Mouse (Mus musculus) forebrain, embryonic 15.5 days (tissue): ENCODE measurements around the gene Tnnt3. TPM values are rescaled to one million over a fixed set of nuclear protein-coding genes. Genes with fewer than 3 reads are reported as not detected.
A peak's percentile ranks its signal among the peaks of the same experiment; 100 is the strongest.

ENCODE experiments used
- ATAC-seq: fragments of 200-750 bp; cut with Nextera tagmentation; replicated peaks from 2 replicates; pipeline ENCODE4 v1.8.0; 2017; ENCODE audit warnings: mild to moderate bottlenecking, moderate TSS enrichment, moderate library complexity
- H3K27ac ChIP-seq: fragments of 300-500 bp; sonication (generic); replicated peaks from 2 replicates; pipeline ENCODE4 v1.5.1; 2015; ENCODE audit warnings: mild to moderate bottlenecking, inconsistent platforms
- H3K27me3 ChIP-seq: fragments of 300-500 bp; sonication (generic); 2 replicates; pipeline ENCODE4 v1.6.1; 2015; ENCODE audit warnings: inconsistent platforms
- H3K36me3 ChIP-seq: fragments of 300-500 bp; sonication (generic); 2 replicates; pipeline ENCODE4 v1.6.1; 2015; ENCODE audit warnings: mild to moderate bottlenecking, inconsistent platforms
- H3K4me1 ChIP-seq: fragments of 300-500 bp; sonication (generic); 2 replicates; pipeline ENCODE4 v1.6.1; 2015; ENCODE audit warnings: inconsistent platforms
- H3K4me2 ChIP-seq: fragments of 300-500 bp; sonication (generic); replicated peaks from 2 replicates; pipeline ENCODE4 v1.6.1; 2015; ENCODE audit warnings: mild to moderate bottlenecking, inconsistent platforms
- H3K4me3 ChIP-seq: fragments of 300-500 bp; sonication (generic); 2 replicates; pipeline ENCODE4 v1.5.1; 2015; ENCODE audit warnings: mild to moderate bottlenecking, inconsistent platforms
- H3K9ac ChIP-seq: fragments of 300-500 bp; sonication (generic); replicated peaks from 2 replicates; pipeline ENCODE4 v1.6.1; 2015; ENCODE audit warnings: mild to moderate bottlenecking, inconsistent platforms
- H3K9me3 ChIP-seq: fragments of 300-500 bp; sonication (generic); 2 replicates; pipeline ENCODE4 v1.6.1; 2016; ENCODE audit warnings: inconsistent platforms
- WGBS: fragments of 180-500 bp; shearing (Covaris S2); methylation state at CpG from one replicate; pipeline ENCODE4 v1.1.7; 2015; ENCODE audit warnings: mixed read lengths; 5-methylcytosine and 5-hydroxymethylcytosine counted together
- polyA plus RNA-seq: library from polyadenylated mRNA; unstranded; fragments of >200 nt; fragmentation: Nextera tagmentation; extraction: Ambion mirVana; gene quantifications from 2 replicates; pipeline ENCODE4 v1.2.1, GENCODE M21; 2015

The Tnnt3 gene
- polyA plus RNA-seq, 1 experiment from 2014 or later, result 0.98 TPM

DNA sequence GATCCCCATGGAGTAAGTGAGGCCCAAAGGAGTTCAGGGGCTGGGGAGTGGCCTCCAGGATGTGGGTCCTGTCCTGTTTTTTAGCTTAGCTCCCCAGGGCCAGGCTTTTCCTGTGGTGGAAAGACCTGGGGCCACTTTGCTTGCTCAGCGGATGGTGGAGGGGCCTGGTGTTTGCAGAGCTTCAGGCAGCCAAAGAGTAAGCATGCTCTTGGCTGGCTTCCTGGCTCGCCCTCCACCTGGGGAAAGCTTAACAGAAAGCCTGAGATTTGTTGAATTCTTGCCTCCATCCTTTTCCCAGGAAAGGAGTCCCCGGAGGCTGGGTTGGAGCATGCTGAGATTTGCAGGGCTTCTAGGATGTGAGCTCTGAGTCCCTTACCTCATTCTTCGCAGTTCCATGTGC lies 36.5 kb downstream of the Tnnt3 start:
- Histone ChIP-seq H3K9ac (no peak overlapping the region), H3K27ac (no peak overlapping the region), H3K4me2 (no peak overlapping the region), H3K4me3 (no peak overlapping the region), H3K4me1 (peaks cover 24% of the 10 kb centered on the region), H3K36me3 (no peaks in the 10 kb centered on the region; the same call in 1 of the 2 replicates), H3K27me3 (no peaks in the 10 kb centered on the region), H3K9me3 (no peaks in the 10 kb centered on the region)
- WGBS, result 94% methylated on average over 4 of the region's 4 CpGs
- ATAC-seq, result no peak

GRCm38 (mm10) chr7:142535832-142536231 lies 37.2 kb downstream of the Tnnt3 start:
- Histone ChIP-seq H3K27ac (no peak overlapping the region), H3K9ac (no peak overlapping the region), H3K27me3 (no peaks in the 10 kb centered on the region), H3K9me3 (no peaks in the 10 kb centered on the region), H3K4me3 (no peak overlapping the region), H3K36me3 (peaks cover under 1% of the 10 kb centered on the region; the same call in 1 of the 2 replicates), H3K4me1 (peaks cover 24% of the 10 kb centered on the region), H3K4me2 (no peak overlapping the region)
- WGBS, result 94% methylated on average over 5 of the region's 5 CpGs
- ATAC-seq, result no peak

GRCm38 (mm10) chr7:142537181-142537580 lies 38.5 kb downstream of the Tnnt3 start:
- no peak for ATAC-seq
- H3K4me1 ChIP-seq, result peaks cover 24% of the 10 kb centered on the region
- H3K27me3 ChIP-seq, result no peaks in the 10 kb centered on the region
- no peak overlapping the region for H3K4me2 ChIP-seq
- WGBS, result 77% methylated on average over 5 of the region's 5 CpGs
- no peak overlapping the region for H3K9ac ChIP-seq
- H3K27ac ChIP-seq, result no peak overlapping the region
- H3K36me3 ChIP-seq, result peaks cover 5% of the 10 kb centered on the region; the same call in 1 of the 2 replicates
- H3K9me3 ChIP-seq, result no peaks in the 10 kb centered on the region
- H3K4me3 ChIP-seq, result no peak overlapping the region

DNA sequence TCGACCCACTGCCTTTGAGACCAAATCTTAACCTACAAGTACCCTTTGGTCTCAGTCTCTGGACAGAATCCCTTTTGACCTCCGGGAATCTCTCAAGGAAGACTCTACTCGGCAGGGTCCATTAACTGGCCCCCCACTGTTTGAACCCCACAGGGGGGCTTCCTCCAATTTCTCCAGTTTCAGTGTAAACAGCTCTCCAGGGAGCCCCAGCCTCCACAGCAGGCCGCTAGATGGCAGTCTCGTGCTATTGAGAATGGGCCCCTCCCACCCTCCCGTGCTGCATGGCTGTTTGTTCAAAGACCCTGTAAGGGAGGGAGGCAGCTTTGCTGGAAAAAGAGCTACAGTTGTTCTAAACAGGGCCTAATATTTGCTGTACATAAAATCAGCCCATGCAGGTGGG lies 39.2 kb downstream of the Tnnt3 start:
- Histone ChIP-seq H3K4me3 (no peak overlapping the region), H3K36me3 (peaks cover 5% of the 10 kb centered on the region; the same call in 1 of the 2 replicates), H3K9me3 (no peaks in the 10 kb centered on the region), H3K4me2 (no peak overlapping the region), H3K27me3 (no peaks in the 10 kb centered on the region), H3K4me1 (peaks cover 25% of the 10 kb centered on the region), H3K27ac (no peak overlapping the region), H3K9ac (no peak overlapping the region)
- WGBS, result 7% methylated on average over 6 of the region's 6 CpGs
- ATAC-seq, result peak; percentile 69

DNA sequence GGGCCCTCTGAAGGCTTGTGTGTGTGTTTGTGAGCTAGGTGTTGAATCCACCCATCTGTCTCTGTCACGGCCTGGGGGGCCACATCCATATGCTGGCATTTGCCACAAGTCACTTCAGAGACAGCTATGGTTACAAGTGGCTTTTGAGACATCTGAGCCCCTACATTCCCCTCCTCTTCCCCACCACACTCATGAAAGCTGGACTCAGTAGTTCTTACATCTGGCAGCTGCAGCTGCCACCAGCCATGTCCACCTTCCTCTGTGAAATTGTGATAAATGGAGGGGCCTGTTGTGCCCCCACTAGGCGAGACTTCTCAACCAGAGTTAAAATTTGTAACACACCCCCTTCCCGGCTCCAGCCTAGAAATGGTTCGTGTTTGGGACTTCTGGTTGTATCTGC lies 39.7 kb downstream of the Tnnt3 start:
- no peak overlapping the region for H3K27ac ChIP-seq
- ATAC-seq, result peak; percentile 1; the same call in 1 of the 2 replicates
- no peaks in the 10 kb centered on the region for H3K9me3 ChIP-seq
- H3K4me1 ChIP-seq, result peaks cover 25% of the 10 kb centered on the region
- no peaks in the 10 kb centered on the region for H3K27me3 ChIP-seq
- WGBS, result 32% methylated on average over 4 of the region's 4 CpGs
- H3K4me2 ChIP-seq, result no peak overlapping the region
- H3K4me3 ChIP-seq, result no peak overlapping the region
- H3K9ac ChIP-seq, result no peak overlapping the region
- peaks cover 5% of the 10 kb centered on the region; the same call in 1 of the 2 replicates for H3K36me3 ChIP-seq

- H3K27ac ChIP-seq, result no peak overlapping the region
- H3K9me3 ChIP-seq, result no peaks in the 10 kb centered on the region
- H3K9ac ChIP-seq, result no peak overlapping the region
- peaks cover 5% of the 10 kb centered on the region; the same call in 1 of the 2 replicates for H3K36me3 ChIP-seq
- WGBS, result 24% methylated on average over 6 of the region's 6 CpGs
- H3K4me3 ChIP-seq, result no peak overlapping the region
- ATAC-seq, result no peak
- H3K4me2 ChIP-seq, result no peak overlapping the region
- H3K4me1 ChIP-seq, result peaks cover 20% of the 10 kb centered on the region
- H3K27me3 ChIP-seq, result no peaks in the 10 kb centered on the region
Observed at GRCm38 (mm10) chr7:142538766-142539165, 40.1 kb downstream of the Tnnt3 start.

- Histone ChIP-seq H3K9me3 (no peaks in the 10 kb centered on the region), H3K27ac (no peak overlapping the region), H3K9ac (no peak overlapping the region), H3K27me3 (no peaks in the 10 kb centered on the region), H3K4me2 (no peak overlapping the region), H3K4me1 (peaks cover 14% of the 10 kb centered on the region), H3K4me3 (no peak overlapping the region), H3K36me3 (peaks cover 5% of the 10 kb centered on the region; the same call in 1 of the 2 replicates)
- ATAC-seq, result no peak
- 66% methylated on average over 8 of the region's 8 CpGs for WGBS
Observed at GRCm38 (mm10) chr7:142539828-142540227, 41.2 kb downstream of the Tnnt3 start.

DNA sequence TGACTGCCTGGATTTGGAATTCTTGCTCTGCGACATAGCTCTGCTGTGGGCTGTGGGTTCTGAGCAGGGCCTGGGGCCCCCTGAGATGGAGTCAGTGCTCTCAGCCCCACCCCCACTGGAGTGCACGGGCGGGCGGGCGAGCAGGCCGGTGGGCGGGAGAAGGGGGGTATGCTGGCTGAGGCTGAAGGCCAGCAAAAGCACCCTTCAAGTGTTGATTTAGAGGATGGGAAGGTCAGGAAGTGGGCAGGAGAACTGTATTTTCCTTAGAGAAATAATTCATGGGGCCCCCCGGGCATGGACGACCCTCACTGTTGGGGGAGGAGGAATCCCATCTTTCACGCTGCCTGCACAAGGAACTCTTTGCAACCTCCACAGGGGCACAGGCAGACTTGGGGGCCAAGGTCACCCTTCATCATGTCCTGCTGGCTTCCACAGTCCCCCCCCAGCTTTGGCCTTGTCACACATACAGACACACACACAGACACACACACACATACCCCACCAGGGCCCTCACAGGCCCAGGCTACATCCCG lies 44.2 kb downstream of the Tnnt3 start:
- Histone ChIP-seq H3K4me3 (no peak overlapping the region), H3K27ac (no peak overlapping the region), H3K9me3 (no peaks in the 10 kb centered on the region), H3K9ac (no peak overlapping the region), H3K36me3 (peaks cover 5% of the 10 kb centered on the region; the same call in 1 of the 2 replicates), H3K27me3 (no peaks in the 10 kb centered on the region), H3K4me2 (no peak overlapping the region), H3K4me1 (peaks cover 14% of the 10 kb centered on the region)
- ATAC-seq, result no peak
- 29% methylated on average over 11 of the region's 11 CpGs for WGBS

GRCm38 (mm10) chr7:142545967-142546366 lies 47.3 kb downstream of the Tnnt3 start:
- ATAC-seq, result no peak
- H3K27ac ChIP-seq, result no peak overlapping the region
- peaks cover 4% of the 10 kb centered on the region; the same call in 1 of the 2 replicates for H3K4me1 ChIP-seq
- no peaks in the 10 kb centered on the region for H3K9me3 ChIP-seq
- H3K9ac ChIP-seq, result no peak overlapping the region
- H3K36me3 ChIP-seq, result peaks cover 3% of the 10 kb centered on the region; the same call in 1 of the 2 replicates
- no peak overlapping the region for H3K4me3 ChIP-seq
- no peak overlapping the region for H3K4me2 ChIP-seq
- 88% methylated on average over 7 of the region's 7 CpGs for WGBS
- no peaks in the 10 kb centered on the region for H3K27me3 ChIP-seq

DNA sequence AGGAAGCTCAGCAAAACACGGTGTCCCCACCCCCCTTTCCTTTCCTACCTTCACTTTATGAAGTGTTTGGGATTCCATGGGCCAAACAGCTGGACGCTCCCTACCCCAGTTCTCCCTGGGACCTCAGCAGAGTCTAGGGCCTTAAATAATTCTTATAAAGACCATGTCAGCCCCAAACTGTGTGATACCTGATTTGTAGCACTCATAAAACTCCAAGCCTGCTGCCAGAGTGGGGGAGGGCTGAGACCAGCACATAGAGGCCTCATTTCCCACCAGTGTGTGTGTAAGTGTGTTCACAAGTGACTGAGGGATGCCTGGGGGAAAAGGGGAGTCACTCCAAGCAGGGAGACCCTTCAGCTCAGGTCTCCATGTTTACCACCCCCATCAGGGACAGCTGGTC lies 49.2 kb downstream of the Tnnt3 start:
- ATAC-seq, result no peak
- H3K4me1 ChIP-seq, result 0 out of 2 replicates have a peak, but pooled peaks cover under 1% of the 10 kb centered on the region

DNA sequence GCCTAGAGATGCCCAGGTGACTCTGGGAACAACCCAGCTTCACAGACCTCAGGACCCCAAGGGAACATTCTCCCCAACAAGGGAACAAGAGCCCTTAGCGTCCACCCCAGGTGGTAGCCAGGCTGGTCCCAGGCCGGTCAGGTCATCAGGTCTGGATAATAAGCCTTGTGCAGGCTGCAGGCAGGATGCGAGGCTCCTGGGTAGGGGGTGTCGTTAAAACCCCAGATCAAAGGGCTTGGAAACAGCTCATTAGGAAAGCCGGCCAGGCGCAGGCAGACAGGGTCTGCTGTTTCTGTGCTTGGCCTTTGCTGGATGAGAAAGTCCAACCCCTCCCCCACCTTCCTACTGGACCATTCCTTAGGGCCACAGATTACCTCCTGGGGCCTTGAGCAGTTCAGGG lies 50.1 kb downstream of the Tnnt3 start:
- Histone ChIP-seq H3K4me1 (peaks cover 2% of the 10 kb centered on the region; the same call in 1 of the 2 replicates), H3K36me3 (no peaks in the 10 kb centered on the region), H3K4me3 (no peak overlapping the region), H3K27ac (no peak overlapping the region), H3K9me3 (no peaks in the 10 kb centered on the region), H3K9ac (no peak overlapping the region), H3K4me2 (no peak overlapping the region), H3K27me3 (no peaks in the 10 kb centered on the region)
- ATAC-seq, result no peak
- WGBS, result 13% methylated on average over 6 of the region's 6 CpGs

More for the DNA sequence above, 49.2 kb downstream of the Tnnt3 start:
- Histone ChIP-seq H3K27ac (no peak overlapping the region), H3K4me2 (no peak overlapping the region), H3K27me3 (no peaks in the 10 kb centered on the region), H3K4me3 (no peak overlapping the region), H3K9ac (no peak overlapping the region), H3K9me3 (no peaks in the 10 kb centered on the region), H3K36me3 (no peaks in the 10 kb centered on the region)
- 62% methylated on average over 2 of the region's 2 CpGs for WGBS

DNA sequence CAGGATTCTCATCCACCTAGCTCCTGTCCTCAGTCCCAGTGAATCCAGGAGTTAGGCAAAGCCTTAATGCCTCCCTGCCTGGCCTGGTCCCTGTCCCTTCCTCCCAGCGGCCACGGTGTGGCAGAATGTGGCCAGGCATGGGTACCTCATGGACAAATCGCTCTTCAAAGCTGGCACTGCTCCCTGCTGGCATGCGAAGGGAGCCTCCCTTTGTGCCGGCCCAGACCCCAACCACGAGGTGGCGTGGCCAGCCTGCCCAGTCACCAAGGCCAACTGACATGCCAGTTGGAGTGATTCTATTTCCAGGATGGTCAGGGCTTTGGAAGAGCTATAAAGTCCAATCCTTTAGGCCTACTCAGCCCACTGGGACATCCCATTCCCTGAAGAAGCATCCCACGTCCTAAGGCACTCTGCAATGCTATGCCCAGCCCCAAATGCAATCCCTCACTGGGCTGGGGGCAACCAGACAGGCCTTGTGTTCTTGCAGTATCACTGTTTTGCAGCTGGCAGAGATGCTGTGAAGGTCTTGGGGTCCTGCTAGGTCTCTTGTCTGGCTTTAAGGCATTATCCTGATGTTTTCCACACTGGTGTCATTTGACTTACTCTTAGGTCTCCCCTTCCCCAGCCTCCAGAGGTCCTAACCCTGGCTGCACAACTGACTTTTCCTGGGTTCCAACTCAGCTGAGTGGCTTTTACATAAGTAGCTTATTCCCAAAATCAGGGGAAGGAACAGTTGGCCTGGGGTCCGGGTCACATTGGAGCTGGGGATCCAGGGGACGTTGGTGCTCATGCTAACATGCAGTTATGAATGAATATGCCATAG lies 51.5 kb downstream of the Tnnt3 start:
- H3K4me2 ChIP-seq, result no peak overlapping the region
- H3K9ac ChIP-seq, result no peak overlapping the region
- H3K27ac ChIP-seq, result no peak overlapping the region
- peaks cover 11% of the 10 kb centered on the region for H3K4me1 ChIP-seq
- no peak for ATAC-seq
- H3K9me3 ChIP-seq, result no peaks in the 10 kb centered on the region
- H3K27me3 ChIP-seq, result no peaks in the 10 kb centered on the region
- 90% methylated on average over 10 of the region's 10 CpGs for WGBS
- no peak overlapping the region for H3K4me3 ChIP-seq
- no peaks in the 10 kb centered on the region for H3K36me3 ChIP-seq
